Mouse (Mus musculus): ENCODE measurements around the gene Rbbp4.
A peak's percentile ranks its signal among the peaks of the same experiment; 100 is the strongest.
"Not testable (repeated sequence)": the region's sequence is repeated elsewhere in the genome, so short reads cannot be mapped to it uniquely, and the experiment has no call there.

Gene Rbbp4

DNA sequence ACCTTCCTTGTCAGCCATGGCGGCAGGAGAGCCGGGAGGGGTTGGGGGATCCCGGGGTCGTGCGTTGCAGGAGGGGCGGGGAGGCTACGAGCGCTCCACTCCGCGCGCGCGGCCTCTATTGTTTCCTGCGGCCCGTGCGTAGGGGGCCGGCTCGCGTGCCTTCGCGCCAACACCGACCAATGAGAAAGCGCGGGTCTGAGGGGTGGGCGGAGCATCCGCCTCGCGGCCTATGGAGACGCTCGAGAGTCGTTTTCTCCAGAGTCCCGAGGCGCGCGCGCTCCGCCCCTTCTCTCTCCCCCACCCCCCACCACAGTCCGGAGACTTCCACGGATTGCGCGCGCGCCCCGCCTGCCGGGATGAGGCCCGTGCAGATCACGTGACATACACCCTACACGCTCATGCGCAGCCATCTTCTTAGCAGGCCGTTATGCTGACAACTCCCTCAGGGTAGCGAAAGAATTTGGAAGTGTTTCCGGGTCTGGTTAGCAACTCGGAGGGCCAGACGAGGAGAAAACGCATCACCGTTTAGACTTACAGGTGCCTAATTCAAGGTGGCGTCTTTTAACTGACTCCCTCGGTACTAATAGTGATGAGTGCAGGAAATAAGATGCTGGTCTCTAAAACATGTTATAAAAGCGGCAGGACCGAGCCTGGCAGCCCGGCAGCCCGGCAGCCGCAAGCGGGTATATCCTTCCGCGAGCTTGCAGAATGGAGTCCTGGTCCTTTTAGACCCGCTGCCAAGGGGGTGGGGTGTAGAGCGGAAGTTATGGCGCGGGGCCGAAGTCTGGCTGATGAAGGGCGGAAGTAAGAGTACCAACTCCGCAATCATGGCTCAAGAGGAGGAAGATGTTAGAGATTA lies at the start of gene Rbbp4, which contains the start of gene Zbtb8os:
Gene Rbbp4 (minus strand): TSS at position 155 of the 859 bp plus-strand sequence.
Gene Zbtb8os (plus strand): TSS at position 480 of the 859 bp plus-strand sequence.
- peak; percentile 100 for DNase-seq (ENCODE audit: low read depth, low spot score)

DNA sequence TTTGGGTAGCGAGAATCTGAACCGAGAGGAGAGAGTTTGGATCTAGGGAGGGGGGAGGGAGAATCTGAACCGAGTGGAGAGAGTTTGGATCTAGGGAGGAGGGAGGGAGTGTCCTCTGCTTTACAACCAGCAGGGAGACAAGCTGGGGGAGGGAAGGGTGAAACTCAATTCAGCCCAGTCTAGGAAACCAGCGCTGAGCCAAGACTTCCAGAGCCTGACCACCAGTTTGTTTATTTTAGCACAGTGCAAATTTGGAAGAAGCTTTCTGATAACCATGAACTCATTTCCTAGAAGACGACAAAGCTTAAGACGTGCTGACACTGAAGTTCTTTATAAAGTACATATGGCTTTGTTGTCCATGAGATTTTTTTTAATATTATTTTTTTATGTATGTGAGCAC lies 49.3 kb upstream of the Rbbp4 start:
- no peak for DNase-seq (ENCODE audit: low read depth, low spot score)

DNA sequence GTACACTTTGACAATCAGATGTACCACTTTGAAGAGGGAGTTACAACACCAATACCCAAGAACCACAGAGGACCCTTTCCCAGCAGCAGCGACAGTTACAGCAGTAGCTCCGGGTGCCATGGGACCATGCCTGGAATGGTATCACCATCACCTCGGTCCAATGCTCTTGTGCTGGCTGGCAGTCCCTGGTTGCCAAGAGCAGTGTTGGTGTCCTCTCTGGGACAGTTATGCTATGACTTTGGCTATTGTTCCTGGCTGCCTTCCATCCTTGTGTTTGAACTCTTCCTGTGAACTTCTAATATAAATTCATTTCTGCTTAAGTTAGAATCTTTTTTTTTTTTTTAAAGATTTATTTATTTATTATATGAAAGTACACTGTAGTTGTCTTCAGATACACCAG lies 48.4 kb upstream of the Rbbp4 start:
- no peak for DNase-seq (ENCODE audit: low read depth, low spot score)

DNA sequence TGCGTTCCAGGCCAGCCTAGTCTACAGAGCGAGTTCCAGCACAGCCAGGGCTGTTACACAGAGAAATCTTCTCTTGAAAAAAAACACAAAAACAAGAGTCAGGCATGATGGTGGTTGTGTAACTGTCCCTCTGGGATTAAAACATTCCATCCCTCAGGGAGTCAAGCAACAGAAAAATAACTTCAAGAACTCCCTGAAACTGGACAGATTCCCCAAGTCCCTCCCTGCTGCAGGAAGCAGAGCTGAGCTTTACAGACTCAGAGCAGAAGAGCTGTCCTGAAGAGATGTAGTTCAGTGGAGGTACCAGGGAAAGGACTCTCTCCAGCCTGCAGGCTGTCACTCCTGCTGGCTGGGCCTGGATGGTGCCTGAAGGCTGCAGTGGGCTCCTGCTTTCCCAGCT lies 47.3 kb upstream of the Rbbp4 start:
- DNase-seq (ENCODE audit: low read depth, low spot score) = no peak

DNA sequence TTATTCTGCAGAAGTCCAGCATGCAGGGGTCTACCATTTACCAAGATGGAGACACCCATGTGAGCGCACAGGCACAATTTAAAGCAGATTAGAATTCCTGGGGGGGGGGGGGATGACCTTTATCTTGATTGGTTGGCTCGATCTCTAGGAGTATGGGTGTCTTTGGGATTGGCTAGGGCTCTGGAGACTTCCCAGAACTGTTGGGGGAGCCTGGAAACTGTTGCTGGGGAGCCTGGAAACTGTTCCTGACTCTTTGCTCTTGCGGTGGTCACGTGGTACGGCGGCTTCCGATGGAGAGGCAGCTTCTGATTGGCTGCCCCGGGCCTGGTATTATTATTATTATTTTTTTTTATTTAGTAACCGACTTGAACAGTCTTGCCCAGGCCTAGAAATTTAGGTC lies 46.9 kb upstream of the Rbbp4 start:
- no peak for DNase-seq (ENCODE audit: low read depth, low spot score)

DNA sequence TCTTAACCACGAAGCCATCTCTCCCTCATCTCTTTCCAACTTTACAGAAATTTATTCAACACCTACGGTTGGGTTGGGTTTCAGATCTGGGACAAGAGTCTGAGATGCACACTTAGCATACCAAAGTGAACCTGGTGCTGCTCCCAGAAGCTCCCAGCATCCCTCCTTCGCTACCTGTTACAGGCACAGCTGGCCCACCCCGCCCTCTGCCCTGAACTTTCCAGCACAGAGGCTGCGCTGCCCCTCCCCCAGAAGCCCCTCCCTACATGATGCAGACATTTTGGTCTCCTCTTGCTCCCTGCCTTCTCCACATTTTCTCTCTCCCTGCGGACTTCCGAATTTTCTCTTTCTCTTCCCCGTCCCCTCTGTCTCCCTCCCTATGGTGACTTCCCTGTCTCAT lies 46.0 kb upstream of the Rbbp4 start:
- no peak for DNase-seq (ENCODE audit: low read depth, low spot score)

DNA sequence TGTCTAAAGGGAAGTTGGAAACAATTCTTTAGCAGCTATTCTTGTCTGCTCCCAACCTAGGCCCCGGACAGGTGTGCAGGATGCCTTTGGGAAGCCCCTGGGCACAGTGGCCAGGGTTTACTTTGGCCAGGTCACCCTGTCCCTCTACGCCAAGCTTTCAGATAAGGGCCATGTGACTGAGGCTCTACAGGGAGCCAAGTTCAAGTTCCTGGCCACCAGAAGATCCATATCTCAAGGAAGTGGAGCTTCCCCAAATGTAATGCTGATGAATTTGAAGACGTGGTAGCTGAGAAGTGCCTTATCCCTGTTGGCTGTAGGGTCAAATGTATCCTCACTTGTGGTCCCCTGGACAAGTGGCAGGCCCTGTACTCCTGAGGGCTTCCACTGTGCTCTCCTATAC lies 44.6 kb upstream of the Rbbp4 start:
- no peak for DNase-seq (ENCODE audit: low read depth, low spot score)

DNA sequence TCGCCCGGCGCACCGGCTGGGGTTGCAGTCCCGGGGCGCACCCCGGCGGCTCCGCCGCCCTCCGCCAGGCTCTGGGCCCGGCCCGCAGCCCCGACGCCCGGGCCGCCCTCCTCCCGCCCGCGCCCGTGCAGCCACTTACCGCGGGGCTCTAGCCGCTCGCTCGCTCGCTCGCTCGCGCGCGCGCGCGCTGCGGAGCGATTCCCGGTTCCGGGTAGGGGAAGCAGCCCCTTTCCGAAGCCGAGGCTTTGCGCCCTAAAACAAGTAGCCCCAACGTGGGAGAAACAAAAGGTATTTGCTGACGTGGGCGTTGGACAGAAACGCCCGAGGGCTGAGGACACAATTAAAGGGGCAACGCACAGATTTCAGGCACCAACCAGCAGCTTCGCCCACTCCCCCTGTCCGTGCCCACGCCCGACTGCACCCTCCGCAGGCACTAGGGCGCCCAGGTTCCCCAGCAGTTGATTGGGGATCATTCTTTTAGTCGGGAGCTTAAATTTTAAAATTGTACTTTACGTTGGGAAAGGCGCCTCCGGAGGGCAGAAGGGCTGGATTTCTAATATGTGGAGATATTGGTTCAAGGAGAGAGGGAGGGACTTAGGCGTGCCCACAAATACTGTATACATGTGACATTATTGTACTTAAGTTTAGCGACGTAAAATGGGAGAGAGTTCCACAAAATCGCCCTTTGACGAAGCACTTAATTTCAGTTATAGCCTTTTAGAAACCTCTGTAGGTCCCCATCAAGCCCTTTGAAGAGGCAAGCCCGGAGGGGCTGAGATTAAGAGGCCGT lies 42.6 kb upstream of the Rbbp4 start, which contains the start of gene Zbtb8a:
Gene Zbtb8a (minus strand): TSS at position 516 of the 790 bp plus-strand sequence.
- peak; percentile 43 for DNase-seq (ENCODE audit: low read depth, low spot score)

DNA sequence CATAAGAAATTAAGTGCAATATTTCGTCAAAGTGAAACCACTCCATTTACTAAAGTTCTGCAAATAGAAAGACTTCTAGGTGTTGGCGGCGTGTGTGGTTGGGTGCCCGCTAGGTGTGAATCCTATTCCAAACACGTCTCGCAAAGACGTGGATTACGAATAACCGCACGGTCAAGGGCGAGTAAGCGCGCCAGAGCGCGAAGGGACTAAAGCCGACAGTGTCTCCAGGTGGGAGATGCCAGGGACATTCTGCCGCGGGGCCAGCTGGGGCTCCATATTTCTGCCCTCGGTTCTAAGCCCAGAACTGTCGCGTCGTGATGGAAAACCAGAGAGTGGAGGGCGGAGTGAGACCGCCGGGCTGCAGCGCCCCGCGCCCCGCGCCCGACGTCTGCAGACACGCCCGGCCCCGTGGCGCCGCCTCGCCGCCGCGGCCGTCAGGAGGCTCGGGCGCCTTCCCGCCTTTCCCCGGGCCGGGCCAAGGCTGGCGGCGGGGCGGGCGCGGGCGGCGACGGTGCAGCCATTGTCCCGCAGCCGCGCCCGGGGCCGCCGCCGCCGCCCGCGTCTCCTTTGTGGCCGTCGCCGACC lies 41.9 kb upstream of the Rbbp4 start:
- peak; percentile 55 for DNase-seq (ENCODE audit: low read depth, low spot score)

DNA sequence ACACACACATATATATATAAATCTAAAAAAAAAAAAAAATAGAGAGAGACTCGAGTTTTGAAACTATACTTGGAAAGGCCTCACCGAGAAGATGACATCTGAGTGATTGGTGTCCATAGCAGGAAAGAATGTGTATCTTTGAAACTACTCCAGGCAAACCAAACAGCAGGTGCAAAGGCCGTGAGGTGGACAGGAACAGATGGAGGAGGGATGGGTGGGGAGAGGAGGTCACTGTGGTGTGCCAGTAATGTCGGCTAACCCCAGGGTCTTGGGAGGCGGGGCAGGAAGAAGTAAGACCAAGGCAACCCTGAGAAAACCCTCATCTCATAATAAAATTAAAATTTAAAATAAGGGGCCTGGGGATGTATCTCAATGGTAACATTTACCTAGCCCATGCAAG lies 40.7 kb upstream of the Rbbp4 start:
- no peak for DNase-seq (ENCODE audit: low read depth, low spot score)

DNA sequence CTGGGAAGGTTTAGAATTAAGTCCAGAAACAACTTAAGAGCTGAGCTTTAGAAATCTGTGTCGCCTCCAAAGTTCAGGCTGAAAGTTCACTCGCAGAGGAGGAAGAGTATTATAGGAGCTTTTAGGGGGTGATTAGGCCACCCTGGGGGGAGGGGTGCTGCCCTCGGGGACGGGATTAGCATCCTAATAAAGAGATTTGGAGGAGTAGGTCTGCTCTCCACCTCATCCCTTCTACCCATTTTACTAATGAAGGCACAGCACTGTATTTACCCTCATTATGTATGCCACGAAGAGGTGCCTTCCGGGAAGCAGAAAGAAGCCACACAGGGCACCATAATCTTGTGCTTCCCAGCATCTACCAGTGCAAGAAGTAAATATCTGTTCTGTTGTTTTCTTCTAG lies 39.8 kb upstream of the Rbbp4 start:
- DNase-seq (ENCODE audit: low read depth, low spot score) = no peak

DNA sequence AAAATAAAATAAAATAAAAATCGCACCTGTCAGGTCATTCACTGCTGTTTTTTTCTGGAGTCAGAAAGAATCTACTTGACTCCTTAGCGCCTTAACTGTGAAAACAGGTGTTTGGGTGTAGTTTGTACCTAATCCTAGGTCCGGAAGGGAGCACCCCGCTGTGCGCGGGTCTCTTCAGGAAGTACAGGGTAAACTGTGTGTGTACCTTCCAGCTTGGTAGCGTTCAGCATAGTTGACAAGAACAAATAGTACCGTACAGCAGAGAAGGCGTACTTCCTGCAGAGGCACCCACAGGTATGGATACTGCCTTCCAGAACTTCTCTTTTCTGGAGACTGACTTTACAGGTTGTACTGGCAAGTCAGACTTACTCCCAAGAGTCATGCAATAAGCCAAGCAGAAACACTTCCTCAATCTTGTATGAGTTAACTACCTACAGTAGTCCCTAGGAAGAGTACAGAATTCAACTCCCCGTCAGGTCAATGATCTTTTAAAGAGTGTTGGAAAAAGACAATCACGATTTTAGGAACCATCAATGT lies 39.1 kb upstream of the Rbbp4 start:
- no peak for DNase-seq (ENCODE audit: low read depth, low spot score)

DNA sequence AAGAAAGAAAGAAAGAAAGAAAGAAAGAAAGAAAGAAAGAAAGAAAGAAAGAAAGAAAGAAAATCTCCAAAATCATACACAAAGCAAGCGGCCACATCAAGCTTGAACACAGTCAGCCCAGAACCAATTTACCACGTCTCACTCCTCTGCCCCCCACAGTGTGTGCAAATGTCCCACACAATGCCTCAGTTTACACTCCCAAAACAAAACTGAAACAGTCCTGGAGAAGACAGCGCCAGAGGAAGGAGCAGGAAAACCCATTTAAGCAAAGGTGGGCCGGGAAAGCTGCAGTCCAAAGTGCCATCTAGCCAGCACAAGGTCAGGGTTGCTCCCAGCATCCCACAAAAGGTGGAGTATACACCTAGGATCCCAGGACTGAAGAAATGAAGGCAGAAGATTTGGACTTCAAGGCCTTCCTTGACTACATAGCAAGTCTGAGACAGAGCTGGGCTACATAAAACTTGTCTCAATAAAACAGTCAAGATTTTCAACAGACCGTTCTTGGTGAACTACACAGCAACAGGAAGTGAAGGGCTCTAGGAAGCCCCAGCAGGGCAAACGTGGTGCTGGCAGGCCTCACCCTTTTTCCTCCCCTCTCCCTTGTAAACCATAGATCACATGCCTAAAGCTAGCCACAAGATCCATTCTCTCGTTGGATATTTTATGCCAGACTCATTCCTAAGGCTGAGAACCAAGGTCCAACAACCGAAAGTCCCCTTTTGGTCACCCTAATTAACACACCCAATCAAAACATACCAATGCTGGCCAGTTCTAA lies 38.2 kb upstream of the Rbbp4 start:
- DNase-seq (ENCODE audit: low read depth, low spot score) = no peak

DNA sequence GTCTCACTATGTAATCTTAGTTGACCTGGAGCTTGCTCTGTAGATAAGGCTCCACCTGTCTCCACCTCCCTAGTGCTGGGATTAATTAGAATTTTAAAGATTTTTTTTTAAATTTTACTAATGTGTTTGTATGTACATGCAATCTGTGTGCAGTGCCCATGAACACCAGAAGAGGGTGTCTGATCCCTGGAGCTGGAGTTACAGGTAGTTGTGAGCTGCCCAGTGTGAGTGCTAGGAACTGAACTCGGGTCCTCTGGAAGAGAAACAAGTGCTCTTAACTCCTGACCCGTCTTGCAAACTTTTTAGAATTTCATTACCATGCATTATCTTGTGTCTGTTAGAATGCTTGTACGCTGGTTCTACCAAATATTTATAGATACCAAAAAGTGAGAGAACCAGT lies 36.2 kb upstream of the Rbbp4 start:
- no peak for DNase-seq (ENCODE audit: low read depth, low spot score)

DNA sequence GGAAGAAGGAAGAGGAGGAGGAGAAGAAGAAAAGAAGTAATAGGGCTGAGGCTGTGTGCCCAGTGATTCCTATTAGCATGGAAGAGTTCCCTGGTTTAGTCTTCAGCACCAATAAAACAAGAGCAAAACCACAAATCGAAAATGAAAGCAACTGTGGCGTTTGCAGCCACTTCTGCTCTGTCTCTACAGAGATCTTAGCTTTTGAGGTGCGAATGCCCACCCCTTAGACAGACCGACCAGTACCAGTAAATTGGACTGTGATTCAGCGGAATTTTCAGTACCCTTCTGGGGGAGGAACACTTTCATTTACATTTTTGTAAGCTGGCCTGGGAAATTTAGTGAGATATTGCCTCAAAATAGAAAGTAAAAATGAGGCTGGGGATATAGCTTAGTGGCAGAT lies 30.1 kb upstream of the Rbbp4 start:
- peak; percentile 73 for DNase-seq (ENCODE audit: low read depth, low spot score)

DNA sequence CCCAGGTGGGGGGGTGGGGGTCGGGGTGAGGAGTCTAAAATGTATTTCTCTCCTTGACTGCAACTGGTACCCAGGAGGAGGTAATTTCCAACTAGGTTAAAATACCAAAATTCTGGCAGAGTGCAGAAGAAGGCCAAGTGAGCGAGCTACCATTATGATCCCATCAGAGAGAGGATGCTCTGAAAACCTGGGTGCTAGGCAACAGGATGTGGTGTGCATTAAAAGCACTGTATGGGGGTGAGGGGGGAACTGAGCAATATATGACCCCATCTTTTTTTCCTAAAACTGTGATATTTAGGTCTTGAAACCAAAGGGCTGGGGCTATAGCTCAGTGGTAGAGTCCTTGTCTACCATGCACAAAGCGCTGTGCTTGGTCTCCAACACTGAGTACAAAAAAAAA lies 29.2 kb upstream of the Rbbp4 start:
- no peak for DNase-seq (ENCODE audit: low read depth, low spot score)

DNA sequence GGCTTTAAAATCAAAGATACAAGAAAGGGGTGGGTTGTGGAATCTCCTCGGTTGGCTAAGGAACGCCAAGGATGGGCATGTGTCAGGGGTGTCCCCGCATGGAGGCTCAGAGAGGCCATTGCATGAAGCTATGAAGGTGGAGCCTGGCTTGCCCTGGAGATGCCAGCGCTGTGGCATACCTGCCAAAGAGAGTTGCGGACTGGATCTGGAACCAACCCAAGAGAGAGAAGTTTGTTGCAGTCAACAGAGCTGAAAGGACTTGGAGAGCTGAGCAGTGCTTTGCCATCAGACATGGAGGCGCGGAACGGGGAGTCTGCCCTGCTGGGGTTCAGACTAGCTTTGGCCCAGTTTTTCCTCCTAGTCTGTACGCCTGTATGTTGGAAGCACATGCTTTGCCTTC lies 28.3 kb upstream of the Rbbp4 start:
- DNase-seq (ENCODE audit: low read depth, low spot score) = no peak

DNA sequence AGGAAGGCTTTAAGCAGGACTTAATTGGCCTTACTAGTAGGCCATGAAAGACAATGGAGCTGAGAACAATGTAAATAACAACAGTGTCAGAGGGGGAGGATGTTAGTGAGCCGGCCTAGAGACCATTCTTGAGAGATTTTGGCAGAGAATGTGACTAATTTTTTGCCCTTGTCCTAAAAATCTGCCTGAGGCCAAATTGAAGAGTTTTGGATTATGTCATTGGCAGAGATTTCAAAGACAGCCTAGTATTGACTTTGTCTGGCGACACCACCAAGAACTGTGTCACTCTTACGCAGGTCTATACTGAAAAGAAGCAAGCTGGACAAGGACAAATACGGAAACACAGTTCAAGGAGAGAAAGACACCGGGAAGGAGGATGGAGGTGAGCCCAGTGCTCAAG lies 27.6 kb upstream of the Rbbp4 start:
- no peak for DNase-seq (ENCODE audit: low read depth, low spot score)

DNA sequence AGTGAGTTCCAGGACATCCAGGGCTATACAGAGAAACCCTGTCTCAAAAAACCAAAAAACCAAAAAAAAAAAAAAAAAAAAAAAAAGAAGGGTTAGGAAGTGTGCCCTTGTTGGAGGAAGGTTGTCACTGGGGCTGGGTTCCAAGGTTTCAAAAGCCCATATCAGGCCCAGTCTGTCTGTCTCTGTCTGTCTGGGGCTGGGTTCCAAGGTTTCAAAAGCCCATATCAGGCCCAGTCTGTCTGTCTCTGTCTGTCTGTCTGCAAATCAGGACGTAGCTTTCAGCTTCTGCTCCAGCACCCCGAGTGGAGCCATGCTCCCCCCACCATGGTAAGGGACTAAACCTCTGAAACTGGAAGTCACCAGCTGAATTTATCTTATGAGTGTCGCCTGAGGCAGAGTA lies 27.1 kb upstream of the Rbbp4 start:
- not testable (repeated sequence) for DNase-seq (ENCODE audit: low read depth, low spot score)

DNA sequence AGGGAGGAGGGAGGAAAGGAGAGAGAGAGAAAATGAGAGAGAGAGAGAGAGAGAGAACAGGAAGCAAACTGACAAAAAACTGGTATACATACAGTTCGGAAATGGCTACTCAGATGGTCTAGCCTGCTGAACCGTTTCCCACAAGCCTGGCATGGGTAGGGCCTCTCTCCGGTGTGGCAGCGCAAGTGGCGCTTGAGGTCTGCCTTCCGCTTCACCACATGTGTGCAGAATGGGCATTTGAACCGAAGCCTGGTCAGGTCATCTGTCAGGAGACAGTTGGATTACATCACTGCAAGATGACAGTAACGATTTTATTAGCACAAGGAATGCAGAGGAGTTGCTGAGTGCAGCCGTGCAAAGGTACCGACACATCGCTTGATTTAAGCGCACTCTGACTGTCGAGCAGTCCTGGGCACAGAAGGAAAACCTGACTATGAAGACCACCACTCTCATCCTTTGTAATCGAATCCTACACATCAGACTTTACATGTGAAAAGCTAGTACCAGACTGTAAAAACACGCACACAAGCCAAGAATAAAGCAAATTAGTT lies 22.5 kb upstream of the Rbbp4 start:
- DNase-seq (ENCODE audit: low read depth, low spot score) = no peak

DNA sequence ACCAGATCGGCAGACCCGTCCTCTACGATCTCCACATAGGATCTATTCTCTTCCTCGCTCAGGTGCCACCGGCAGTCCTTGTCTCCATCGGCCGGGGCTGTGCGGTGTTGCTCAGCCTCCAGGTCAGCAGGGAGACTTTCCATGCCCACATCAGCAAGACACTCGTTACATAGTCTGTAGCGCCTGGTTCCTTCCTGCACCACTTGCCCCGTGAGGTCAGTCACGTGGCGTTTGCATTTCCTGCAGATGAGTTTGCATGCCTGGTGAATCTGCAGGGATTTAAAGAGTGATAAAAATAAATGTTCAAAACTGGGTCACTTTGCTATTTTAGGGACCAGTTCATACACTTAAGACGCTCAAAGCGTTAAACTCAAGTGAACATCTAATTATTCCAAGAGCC lies 19.1 kb upstream of the Rbbp4 start:
- peak; percentile 54 for DNase-seq (ENCODE audit: low read depth, low spot score)

Measured in A20 (cell line).